Mouse (Mus musculus): ENCODE measurements around the gene Scamp5. TPM values are rescaled to one million over a fixed set of nuclear protein-coding genes. Genes with fewer than 3 reads are reported as not detected.

The Scamp5 gene
- polyA plus RNA-seq, 1 experiment from 2014 or later = 10.5 TPM

DNA sequence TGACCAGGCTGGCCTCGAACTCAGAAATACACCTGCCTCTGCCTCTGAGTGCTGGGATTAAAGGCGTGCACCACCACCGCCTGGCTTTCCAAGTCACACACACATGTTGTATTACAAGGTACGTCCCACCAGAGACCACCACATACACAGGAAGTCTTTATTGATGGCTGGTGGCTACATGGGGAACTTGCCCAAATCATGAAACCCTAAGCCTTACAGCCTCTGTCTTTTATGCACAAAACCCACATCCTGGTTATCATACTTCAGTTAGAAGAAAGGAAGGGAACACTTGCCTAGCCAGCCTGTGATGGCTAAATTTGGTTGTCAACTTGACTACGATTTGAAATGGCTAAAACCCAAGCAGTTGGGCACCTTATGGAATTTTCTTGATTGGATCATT is 63.8 kb downstream of the Scamp5 start:
- Histone ChIP-seq H3K4me2 (no peak overlapping the region), H3K9me3 (replicated peaks) (peaks cover 10% of the 10 kb centered on the region; the same call in 1 of the 2 replicates), H3K4me3 (no peak overlapping the region), H3K4me1 (no peaks in the 10 kb centered on the region), H3K9ac (no peak overlapping the region), H3K27me3 (replicated peaks) (no peaks in the 10 kb centered on the region), H3K27ac (no peak overlapping the region), H3K36me3 (no peaks in the 10 kb centered on the region)
- ATAC-seq = no peak
- WGBS (ENCODE audit: insufficient replicate concordance) = 46% methylated on average over 5 of the region's 5 CpGs

DNA sequence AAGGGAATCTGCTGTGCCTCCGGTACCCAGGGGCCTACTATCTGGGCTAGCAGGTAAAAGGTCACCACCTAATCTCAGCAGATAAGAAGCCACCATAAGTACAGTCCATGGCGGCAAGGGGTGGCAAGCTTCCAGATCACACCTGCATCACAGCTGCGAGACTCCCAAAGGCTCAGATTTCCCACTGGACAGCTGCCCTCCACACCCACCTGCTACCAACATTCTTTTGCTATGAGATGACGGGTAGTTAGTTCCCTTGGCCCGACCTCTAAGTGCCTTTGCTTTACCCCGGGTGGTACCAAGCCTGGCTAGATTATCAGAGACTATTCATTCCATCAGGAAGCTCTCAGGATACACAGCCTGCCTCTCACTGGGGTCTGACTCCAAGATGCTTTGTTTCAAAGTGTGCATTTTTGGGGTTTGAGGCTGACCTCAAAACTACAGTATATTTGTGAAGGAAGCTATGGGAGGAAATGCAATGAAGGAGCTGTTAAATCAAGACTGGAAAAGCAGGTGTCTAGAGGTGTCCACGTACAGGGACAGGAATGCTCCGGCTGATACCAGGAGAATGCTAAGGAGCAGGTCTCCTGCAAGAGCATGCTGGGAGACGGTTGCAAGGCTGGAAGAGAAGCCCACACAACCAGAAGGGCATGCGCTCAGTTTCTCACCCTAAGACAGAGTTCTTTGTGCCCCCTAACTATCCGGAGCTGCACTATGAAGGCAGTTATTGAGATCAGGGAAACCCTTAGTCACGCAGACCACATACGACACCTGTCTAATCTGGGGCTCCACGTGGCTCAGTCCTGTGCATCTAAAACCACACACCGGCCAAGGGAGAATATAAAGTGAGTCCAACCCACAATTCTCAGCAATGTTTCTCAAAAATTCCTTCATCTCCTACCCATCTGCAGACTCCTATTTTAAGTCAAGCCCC is 65.3 kb downstream of the Scamp5 start:
- Histone ChIP-seq H3K4me1 (no peaks in the 10 kb centered on the region), H3K9ac (no peak overlapping the region), H3K27ac (no peak overlapping the region), H3K27me3 (replicated peaks) (no peaks in the 10 kb centered on the region), H3K4me3 (no peak overlapping the region), H3K4me2 (no peak overlapping the region), H3K36me3 (no peaks in the 10 kb centered on the region), H3K9me3 (replicated peaks) (peaks cover 10% of the 10 kb centered on the region; the same call in 1 of the 2 replicates)
- ATAC-seq = no peak
- WGBS (ENCODE audit: insufficient replicate concordance) = 69% methylated on average over 15 of the region's 15 CpGs

DNA sequence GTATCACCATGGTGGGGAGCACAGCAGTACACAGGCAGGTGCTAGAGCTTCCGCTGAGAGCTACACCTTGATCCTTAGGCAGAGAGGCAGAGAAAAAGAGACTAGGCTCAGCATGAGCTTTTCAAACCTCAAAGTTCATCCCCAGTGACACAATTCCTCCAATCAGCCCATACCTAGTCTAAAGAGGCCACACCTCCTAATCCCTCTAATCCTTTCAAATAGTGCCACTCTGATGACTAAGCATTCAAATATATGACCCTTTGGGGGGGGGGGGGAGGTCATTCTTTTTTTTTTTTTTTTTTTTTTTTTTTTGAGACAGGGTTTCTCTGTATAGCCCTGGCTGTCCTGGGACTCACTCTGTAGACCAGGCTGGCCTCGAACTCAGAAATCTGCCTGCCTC is 69.1 kb downstream of the Scamp5 start:
- H3K9ac ChIP-seq = no peak overlapping the region
- no peak overlapping the region for H3K4me2 ChIP-seq
- no peaks in the 10 kb centered on the region for H3K36me3 ChIP-seq
- H3K9me3 ChIP-seq (replicated peaks) = peaks cover 10% of the 10 kb centered on the region; the same call in 1 of the 2 replicates
- no peaks in the 10 kb centered on the region for H3K4me1 ChIP-seq
- no peaks in the 10 kb centered on the region for H3K27me3 ChIP-seq (replicated peaks)
- no peak for ATAC-seq
- 76% methylated on average over 2 of the region's 2 CpGs for WGBS (ENCODE audit: insufficient replicate concordance)
- H3K27ac ChIP-seq = no peak overlapping the region
- no peak overlapping the region for H3K4me3 ChIP-seq

DNA sequence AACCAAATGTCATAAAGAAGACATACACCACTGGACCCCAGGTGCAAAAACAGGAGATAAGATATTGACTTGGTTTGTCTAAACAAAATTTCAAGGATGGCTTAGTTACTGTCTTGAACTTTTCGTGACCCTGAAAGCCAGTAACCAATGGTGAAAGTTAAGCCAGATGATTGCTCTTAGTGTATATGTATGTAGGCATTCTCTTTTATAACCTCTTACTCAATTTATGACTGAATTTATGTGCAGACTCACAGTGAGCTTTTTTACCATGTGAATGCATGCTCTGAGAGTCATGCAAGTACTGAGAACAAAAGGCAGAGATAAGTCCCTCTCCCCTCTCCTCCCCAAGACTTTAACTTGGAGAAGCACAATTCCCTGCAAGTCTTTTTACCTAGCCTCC is 75.0 kb downstream of the Scamp5 start:
- Histone ChIP-seq H3K9me3 (replicated peaks) (no peaks in the 10 kb centered on the region), H3K27me3 (replicated peaks) (no peaks in the 10 kb centered on the region), H3K4me2 (no peak overlapping the region), H3K9ac (no peak overlapping the region), H3K36me3 (no peaks in the 10 kb centered on the region), H3K4me1 (no peaks in the 10 kb centered on the region), H3K27ac (no peak overlapping the region), H3K4me3 (no peak overlapping the region)
- 74% methylated on average over 1 of the region's 1 CpGs for WGBS (ENCODE audit: insufficient replicate concordance)
- no peak for ATAC-seq

Other genes starting within 250 kb of the Scamp5 start
- not detected in 2 replicates for gene Trcg1, start 231.5 kb downstream of the Scamp5 start, polyA plus RNA-seq (2016; fragmentation: Nextera tagmentation; extraction: Ambion mirVana)
- gene 1700017B05Rik, start 205.4 kb downstream of the Scamp5 start, polyA plus RNA-seq (2016; fragmentation: Nextera tagmentation; extraction: Ambion mirVana) = 22.2 and 23.4 TPM in 2 replicates
- 13.8 and 15.6 TPM in 2 replicates for gene Ppcdc, start 27.9 kb downstream of the Scamp5 start, polyA plus RNA-seq (2016; fragmentation: Nextera tagmentation; extraction: Ambion mirVana)
- gene Rpp25, start 36.0 kb upstream of the Scamp5 start, polyA plus RNA-seq (2016; fragmentation: Nextera tagmentation; extraction: Ambion mirVana) = 1.0 and 1.5 TPM in 2 replicates
- 415 and 442 TPM in 2 replicates for gene Cox5a, start 53.2 kb upstream of the Scamp5 start, polyA plus RNA-seq (2016; fragmentation: Nextera tagmentation; extraction: Ambion mirVana)
- 10.5 and 12.0 TPM in 2 replicates for gene Fam219b, start 69.5 kb upstream of the Scamp5 start, polyA plus RNA-seq (2016; fragmentation: Nextera tagmentation; extraction: Ambion mirVana)
- 17.4 and 17.7 TPM in 2 replicates for gene Mpi, start 84.7 kb upstream of the Scamp5 start, polyA plus RNA-seq (2016; fragmentation: Nextera tagmentation; extraction: Ambion mirVana)
- 32.5 and 33.2 TPM in 2 replicates for gene Scamp2, start 92.9 kb upstream of the Scamp5 start, polyA plus RNA-seq (2016; fragmentation: Nextera tagmentation; extraction: Ambion mirVana)
- 6.4 and 9.0 TPM in 2 replicates for gene Ulk3, start 121.4 kb upstream of the Scamp5 start, polyA plus RNA-seq (2016; fragmentation: Nextera tagmentation; extraction: Ambion mirVana)
- not detected in 2 replicates for gene Cplx3, start 138.2 kb upstream of the Scamp5 start, polyA plus RNA-seq (2016; fragmentation: Nextera tagmentation; extraction: Ambion mirVana)
- not detected in 2 replicates for gene Lman1l, start 152.7 kb upstream of the Scamp5 start, polyA plus RNA-seq (2016; fragmentation: Nextera tagmentation; extraction: Ambion mirVana)
- 27.0 and 27.8 TPM in 2 replicates for gene Csk, start 185.6 kb upstream of the Scamp5 start, polyA plus RNA-seq (2016; fragmentation: Nextera tagmentation; extraction: Ambion mirVana)
- not detected in 2 replicates for gene Cyp1a2, start 215.6 kb upstream of the Scamp5 start, polyA plus RNA-seq (2016; fragmentation: Nextera tagmentation; extraction: Ambion mirVana)
- 0.16 and 0.19 TPM in 2 replicates for gene Cyp1a1, start 219.9 kb upstream of the Scamp5 start, polyA plus RNA-seq (2016; fragmentation: Nextera tagmentation; extraction: Ambion mirVana)
- gene Edc3, start 240.5 kb upstream of the Scamp5 start, polyA plus RNA-seq (2016; fragmentation: Nextera tagmentation; extraction: Ambion mirVana) = 21.2 and 22.2 TPM in 2 replicates

All from liver, embryonic 12.5 days (tissue).